Mouse (Mus musculus) gastrocnemius, adult 18-20 months (tissue): ENCODE data around the gene Calcb. TPM values are rescaled to one million over a fixed set of nuclear protein-coding genes. Genes with fewer than 3 reads are reported as not detected.
"Not testable (repeated sequence)": the region's sequence is repeated elsewhere in the genome, so short reads cannot be mapped to it uniquely, and the experiment has no call there.

Experiments used
- DNase-seq: peaks from one replicate; pipeline ENCODE4 v3.0.0; 2021; ENCODE audit warnings: low spot score
- long read RNA-seq, 2 experiments: library from polyadenylated mRNA; stranded (forward); transcript quantifications; one replicate each; pipeline ENCODE4 v2.0.0; 2021
- total RNA-seq, 2 experiments: library from RNA; stranded (reverse); gene quantifications; 2 replicates each; pipeline ENCODE4 v1.2.3; 2021

The Calcb gene
- not detected for total RNA-seq
- long read RNA-seq, experiment 1, result 0 reads
- long read RNA-seq, experiment 2, result 0 reads

DNA sequence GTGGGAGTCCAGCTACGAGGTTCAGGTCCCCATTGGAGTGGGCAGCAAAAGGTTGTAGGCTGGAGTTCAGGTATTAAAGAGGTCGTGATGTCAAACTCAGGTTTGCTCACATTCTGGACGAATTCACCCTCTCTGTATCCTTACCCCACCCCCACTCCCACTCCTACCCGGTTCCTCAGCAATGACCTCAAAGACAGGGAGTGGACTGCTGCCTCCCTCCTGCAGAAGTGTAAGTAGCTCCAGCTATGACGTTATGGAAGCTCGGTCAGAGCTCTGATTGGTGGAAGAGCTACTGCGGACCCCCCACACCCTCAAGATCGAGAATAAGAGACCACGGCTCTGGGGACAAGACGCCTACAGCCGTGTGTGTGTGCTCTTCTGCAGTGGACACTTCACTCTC lies at the start of gene Calcb:
TSS of gene Calcb (plus strand) at position 344 of the 400 bp plus-strand sequence.
- DNase-seq, result no peak

DNA sequence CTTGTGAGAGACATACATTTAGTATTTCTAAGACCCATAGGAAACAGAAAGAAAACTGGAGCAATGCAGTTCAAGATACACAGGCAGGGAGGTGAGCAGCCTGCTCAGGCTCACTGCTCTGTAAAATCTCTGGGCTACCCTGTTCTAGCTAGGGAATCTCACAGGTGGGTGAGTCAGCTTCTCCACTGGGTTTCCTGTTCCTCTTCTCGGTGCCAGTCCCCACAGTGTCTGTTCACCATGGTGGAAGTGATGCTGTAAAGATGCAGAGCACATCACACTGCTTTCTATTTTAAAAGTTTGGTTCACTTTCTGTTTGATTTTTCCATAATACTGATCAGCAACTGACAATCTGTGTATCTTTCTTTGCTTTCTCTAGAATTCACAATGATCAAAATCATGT lies 47.0 kb upstream of the Calcb start:
- DNase-seq, result no peak

DNA sequence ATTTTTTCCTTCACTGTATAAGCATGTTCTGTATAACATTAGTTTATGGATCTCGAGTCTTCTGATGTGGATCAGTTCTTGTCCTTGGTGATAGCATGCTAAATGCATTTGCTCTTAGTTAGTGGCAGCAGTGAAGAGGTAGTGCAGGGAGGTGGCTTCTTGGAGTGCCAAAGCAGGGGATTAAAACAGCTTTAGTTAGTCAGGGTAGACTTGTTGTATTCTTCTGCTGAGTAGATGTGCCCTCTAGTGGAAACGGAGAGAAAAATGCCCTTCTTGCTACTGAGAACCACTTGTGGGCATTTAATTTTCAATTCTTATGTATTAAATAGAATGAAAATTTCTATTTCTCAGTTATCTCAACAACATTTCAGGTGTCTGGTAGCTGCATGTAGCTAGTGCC lies 45.7 kb upstream of the Calcb start:
- DNase-seq, result no peak

DNA sequence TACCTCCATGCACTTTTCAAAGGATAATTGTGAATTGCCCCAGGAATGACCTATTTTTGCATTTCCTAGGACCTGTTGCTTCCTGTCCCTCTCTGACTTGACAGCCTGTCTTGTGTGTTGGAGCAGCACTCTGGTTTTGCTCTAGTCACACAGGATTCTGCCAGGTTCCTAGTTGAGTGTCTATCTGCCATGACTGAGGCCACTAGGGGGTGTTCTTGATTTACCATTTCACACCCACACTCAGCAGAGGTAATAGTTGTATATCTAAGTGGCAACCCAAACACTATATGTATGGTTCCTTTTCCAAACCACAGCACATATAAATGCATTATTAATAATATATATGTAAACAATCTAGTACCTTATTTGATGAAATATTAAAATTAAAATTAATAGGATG lies 26.1 kb upstream of the Calcb start:
- DNase-seq, result no peak

DNA sequence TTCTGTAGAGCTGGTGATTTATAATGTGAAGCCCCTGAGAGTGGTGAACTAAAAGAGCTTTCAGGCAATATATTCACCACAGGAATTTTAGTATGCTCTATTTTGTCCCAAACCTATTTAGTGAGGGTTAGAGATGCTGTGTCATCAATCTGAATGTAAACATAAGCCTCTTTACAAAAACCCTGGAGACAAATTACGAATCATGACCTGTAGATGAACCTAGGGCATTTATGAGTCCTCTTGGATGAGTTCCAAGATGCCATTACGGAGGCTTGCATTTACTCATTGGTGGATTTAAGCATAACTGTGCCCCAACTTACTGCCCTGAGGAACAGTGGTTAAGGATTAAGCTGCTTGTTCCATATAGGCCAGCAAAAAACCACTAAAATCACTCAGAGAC lies 17.6 kb upstream of the Calcb start:
- no peak for DNase-seq

DNA sequence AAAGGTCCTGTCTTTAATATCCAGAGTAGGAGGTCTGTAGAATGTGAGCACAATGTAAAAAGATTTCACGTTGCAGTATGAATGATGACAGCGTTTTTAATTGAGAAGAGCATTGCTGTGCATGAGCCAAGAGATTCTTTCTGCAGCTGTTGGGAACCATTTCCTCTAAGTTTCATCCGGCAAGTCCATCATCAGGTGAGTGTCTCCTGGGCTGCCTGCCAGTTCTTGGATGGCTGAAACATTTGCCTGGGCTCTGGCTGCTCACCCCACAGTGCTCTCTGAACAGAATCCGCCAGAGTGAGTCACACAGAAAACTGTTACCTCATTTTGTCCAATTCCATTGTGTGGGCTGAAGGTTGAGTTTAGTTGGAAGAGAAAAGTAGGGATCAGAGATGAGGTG lies 11.7 kb upstream of the Calcb start:
- no peak for DNase-seq

DNA sequence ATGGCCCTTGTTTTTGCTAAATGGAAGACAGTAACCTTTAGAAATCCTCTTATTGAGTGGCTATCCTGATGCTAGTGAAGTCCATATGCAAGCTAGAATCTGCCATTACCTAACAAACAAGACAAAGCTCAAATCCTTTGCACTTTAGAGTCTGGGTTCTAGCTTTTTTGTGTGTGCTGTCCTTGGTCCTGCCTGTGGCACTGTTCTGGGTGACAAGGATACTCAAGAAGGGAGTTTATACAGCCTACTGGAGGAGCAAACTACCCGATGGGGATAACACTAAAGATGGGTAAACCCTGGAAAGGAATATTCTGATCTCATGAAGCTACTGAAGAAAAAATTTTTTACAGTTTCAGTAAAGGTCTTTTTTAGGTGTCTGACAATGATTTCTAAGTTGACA lies 11.0 kb upstream of the Calcb start:
- DNase-seq, result no peak

DNA sequence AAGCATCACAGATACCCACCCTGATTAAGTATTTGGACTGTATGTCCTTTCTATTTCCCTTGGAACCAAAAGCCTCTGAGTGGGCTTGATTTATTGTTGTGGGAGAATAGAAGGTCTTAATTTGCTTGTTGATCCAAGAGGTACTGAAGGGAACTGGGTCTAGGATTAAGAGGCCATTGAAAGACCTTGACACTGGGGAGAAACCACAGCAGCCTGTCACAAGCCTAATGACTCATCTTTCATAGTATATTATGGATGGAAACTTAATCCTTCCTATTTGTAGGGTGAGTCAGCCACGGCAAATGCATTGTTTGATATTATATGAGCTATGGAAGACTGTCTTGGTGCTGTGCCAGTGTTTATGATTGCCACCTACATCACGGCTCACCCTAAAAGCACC lies 8.0 kb upstream of the Calcb start:
- no peak for DNase-seq

DNA sequence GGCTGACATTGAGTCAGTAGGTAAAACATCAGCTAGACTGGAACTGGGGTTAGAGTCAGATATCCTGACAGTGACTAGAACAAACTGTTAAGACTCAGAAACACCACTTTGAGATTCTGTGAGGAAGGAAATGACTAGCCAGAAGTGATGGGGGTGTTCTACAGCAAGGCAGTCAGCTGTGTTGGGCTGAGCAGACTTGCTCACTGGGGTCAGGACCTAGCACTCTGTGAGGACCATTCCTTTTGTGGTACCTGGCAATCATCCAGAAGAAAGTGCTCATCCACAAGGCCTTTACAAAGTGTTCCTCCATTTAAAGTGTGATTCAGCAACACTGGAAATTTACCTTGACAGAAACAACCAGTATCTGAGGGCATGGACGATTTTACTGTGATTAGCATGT lies 5.9 kb upstream of the Calcb start:
- no peak for DNase-seq

DNA sequence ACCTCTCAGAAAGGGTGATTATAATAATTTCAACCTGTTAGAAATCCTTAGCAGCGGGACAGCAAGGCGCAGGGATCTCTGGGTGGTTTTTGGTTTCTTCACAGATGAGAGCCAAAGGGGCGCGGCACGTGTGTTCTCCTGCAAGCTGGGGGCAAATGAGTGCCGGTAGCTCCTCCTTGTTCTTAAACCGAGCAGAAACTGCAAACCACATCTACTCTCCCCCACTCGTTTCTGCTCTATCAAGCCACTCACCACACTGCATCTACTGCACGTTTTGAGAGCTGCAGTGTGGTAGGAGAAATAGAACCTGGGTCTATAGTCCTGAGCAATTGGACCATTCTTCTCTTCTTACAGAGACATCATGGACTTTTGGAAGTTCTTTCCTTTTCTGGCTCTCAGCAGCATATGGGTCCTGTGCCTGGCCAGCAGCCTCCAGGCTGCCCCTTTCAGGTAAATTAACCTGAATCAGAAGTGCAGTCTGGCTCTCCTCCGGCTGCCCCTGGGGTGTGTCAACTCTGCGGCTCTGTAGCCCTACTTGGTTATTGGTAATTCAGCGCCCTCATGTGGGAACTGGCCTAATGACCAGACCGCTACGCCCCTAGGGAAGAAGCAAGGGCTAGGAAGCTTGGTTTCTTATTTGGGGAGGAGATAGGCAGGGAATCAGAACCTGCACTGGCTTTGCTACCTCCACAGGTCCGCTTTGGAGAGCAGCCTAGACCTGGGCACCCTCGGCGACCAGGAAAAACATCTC lies 1.1 kb downstream of the Calcb start:
- DNase-seq, result no peak

DNA sequence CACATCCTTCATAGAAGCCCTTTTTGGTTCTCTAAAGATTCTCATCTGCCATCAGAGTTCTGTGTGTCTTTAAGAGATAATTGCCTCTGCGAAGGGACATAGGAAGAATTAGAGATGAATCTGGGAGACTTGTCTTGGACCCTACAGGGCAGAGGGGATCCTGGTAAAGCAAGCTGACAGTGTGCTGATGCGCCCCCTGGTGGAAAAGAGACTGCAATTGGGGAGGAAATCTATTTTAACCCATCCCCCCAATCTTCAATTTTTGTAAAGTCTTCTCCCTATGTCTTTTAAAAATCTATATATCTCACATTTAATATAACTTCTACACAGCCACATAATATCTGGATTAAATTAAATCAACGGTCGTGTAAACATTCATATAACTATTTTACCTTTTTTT lies 11.3 kb downstream of the Calcb start:
- not testable (repeated sequence) for DNase-seq

DNA sequence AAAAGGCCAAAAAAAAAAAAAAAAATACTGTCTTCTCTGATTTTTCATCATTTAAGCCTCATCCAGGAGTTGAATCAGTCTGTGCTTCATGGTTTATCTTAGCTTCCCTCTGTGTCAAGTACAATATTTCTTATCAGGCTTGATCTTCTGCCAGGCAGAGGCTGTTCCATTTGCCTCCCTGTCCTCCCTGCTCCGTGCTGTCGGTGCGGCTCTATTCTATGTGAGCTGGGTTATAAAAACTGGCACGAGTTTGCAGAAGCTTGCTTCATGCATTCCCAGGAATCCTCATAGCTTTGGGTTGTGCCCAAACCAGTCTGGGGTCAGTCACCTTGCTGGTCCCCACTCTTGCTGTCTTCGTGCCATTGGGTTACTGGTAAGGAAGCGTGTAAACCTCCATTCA lies 12.7 kb downstream of the Calcb start:
- no peak for DNase-seq

DNA sequence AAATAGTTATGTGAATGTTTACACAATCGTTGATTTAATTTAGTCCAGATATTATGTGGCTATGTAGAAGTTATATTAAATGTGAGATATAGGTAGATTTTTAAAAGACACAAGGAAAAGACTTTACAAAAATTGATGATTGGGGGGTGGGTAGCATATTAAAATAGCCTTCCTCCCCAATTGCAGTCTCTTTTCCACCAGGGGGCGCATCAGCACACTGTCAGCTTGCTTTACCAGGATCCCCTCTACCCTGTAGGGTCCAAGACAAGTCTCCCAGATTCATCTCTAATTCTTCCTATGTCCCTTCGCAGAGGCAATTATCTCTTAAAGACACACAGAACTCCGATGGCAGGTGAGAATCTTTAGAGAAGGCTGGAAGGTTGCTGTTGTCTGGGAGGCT lies 13.3 kb downstream of the Calcb start:
- not testable (repeated sequence) for DNase-seq

DNA sequence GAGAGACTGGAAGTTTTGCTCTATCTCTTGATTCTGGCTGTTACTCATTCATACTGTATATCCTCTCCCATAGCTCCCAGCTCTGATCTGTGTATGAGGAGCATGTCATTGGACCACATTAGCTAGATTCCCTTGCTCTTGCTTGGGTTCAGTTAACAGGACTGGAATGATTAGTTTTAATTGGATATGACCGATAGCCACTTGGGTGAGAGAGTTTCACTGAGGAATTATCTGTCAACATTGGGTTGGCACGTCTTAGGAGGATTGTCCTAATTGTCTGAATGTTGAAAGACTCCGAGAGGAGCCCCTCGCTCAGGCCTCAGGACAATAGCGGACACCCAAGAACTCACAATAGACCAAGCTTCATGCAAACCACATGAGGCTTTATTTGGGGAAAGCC lies 17.8 kb downstream of the Calcb start:
- no peak for DNase-seq

DNA sequence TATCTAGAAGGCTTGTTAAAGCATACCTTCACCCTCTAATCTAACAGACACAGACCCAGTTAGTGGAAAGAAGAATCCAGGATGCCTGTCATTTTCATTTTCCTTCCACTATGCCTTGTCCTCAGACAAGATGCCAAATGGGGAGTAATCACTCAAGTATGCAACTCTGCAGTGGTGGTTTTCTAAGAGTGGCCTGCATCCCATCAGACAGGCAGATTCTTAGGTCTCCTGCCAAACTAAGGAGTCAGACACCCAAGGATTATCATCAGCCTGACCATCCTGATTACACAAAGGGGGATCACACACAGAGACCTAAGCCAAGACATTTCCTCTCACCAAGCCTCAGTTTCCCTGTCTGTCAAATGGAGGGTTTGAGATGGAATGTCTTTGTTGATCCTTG lies 19.7 kb downstream of the Calcb start:
- no peak for DNase-seq

DNA sequence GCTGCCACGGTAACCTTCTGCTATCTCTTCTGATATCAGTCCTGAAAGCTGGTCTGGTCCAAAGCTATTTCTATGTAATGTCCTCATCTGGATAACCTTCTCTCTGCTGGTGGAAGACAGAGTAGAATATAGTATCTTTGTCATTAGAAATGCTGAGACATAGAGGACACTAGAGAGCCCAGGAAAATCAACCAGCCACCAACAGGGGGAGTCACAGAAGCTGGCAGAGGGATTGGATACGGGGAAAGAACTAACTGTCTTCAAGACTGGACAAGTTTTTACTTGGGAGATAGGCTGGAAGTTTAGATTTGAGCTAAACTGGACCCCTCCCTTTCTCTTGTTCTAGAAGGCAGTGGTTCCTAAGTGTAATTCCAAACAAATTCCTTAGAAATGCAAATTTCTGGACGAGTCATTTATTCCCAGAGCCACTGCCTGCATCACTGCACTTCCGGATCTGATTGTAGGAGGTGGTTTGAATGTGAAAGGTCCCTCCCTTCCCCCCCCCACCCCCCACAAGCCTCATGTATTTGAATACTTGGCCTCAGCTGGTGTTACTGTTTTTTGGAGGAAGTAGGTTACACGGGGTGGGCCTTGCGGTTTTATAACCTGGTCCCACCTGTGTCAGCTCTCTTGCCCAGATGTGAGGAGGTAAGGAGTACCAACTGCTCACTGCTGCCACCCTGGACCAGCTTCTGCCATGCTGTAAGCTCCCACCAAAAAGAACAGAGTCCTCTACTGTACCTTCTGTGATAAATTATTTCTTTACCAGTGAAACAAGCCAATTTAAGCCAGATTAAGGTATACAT lies 22.1 kb downstream of the Calcb start:
- no peak for DNase-seq

DNA sequence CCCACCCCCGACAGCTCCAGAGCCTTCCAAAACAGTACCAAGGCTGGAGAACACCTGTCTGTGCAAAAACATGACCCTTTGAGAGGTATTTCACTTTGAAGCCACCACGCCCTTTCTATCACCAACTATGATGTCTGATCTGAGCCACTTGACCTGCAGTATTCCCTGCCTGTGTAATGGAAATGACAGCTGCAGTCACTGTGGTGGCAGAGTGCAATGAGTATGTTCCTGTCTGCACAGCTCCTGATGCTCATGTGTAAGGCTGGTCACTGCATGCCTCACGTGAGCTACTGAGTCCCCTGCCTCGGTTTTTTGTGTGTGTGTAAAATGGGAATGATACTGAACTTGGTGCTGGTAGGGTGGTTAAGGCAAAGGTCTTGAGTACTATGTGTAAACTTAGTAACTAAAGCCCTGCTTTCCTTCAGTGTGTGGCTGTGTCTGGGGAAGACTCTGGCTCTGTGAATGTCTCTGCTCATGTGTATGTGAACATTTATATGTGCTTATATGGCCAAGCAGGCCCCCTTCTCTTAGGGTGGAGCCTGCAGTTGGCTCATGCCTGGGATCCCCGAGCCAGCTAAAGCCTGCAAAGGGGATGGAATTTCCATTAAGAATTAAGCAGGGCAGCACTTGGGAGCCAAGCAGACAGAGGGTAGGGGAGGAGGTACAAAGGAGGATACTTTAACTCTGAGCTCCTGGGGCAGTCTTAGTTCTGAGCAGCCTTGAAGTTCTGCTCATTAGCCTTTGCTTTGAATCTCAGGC lies 24.8 kb downstream of the Calcb start, which contains the start of gene Insc:
TSS of gene Insc (plus strand) at position 673 of the 759 bp plus-strand sequence.
- DNase-seq, result no peak

DNA sequence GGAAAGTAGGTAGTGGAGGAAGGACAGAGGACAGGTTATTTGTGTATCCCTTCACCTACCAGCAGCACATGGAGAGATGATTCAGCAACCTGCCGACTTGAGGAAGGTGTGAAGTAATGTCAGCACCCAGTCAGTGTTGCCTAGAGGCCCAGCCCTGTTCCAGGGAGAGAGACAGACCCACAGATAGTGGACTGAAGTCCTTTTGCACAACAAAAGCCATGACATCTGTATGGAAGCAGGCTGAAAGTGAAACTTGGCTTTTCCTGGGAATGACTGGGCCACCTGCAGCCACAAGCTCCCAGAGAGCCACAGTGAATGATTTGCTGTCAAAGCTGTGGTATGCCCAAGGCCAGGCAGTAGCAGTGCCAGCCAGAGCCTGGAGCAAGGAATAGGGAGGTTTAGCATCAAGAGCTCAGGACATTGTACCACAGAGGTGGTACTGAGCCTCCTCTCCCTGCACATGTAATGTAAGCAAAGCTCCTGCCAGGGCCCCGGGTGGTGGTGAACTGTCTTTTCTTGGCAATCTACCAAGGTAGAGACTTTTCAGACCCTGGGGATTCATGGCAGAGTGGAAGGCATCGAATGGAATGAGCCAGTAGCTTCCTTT lies 26.3 kb downstream of the Calcb start:
- DNase-seq, result no peak

DNA sequence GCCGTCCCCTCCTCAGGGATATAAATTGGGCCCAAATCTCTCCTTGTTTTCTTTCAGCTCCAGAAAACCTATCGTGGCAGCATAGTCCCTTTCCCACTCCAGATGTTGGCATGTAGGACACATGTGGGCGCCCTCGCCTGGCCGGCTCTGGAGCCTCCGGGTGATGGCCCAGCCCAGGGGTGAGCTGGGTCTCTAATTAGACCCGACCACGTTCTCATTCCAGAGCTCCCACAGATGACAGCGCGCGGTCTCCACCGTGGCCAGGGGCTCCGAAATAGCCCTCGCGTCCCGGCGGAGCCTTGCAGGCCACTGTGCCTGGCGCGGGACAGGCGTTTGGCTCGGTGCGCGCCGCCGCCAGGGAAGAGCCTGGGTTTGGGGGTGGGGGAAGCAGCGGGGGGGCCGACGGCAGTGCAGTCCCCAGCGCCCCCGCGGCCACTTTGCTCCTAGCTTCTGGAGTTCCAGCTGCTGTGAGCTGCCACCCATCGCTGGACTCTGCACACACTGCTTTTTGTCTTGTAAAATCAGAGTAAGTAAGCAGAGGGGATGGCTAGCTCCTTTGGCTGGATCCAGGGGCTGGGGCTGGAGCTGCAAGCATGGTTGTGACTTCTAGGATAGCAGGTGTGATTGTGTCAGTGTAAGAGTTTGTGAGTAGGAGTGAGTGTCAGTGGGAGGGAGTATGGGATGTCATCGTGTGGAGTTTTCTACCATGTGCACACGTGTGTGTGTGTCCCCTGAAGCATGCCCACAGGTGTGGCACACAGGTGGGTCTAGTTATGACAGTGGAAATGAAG lies 27.2 kb downstream of the Calcb start:
- DNase-seq, result no peak

DNA sequence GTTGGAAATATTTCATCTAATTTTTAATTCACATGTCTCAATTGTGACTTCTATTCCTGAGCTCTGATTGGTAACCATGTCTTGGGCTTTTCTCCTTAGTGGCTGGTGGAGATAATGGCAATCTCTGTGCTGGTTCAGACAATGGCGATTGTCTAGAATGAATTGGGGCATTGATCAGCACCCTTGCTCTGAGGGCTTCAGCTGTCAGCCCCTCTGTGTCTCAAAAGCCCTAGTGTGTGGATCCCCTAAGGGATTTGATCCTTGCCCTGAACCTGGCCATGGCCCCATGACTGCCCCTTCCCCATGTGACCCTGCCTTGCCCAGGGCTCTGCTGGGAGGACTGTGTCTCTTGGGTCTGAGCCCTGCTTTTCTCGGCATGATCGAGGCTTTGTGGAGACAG lies 29.2 kb downstream of the Calcb start:
- DNase-seq, result no peak

DNA sequence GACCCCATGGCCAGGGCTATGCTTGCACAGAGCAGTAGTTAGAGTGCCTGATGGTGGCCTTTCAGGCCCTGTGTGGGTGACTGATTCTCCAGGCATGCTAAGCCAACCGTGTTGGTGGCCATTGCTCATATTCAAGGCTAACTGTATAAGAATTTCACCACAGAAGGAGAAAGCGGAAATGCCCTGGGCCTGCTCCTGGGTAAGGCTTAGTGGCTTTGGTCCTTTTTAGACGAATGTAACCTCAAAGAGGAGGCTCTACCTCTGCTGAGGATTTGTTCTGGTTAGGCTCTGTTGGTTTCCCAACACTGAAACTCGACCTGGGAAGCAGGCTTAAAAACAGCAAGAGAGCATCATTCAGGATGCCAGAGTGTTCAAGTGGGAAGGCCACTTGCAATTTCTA lies 29.8 kb downstream of the Calcb start:
- no peak for DNase-seq
